Mouse (Mus musculus) forelimb bud, embryonic 11.5 days (tissue): ENCODE results near the gene Tyrobp.

Experiments used
- DNase-seq: peaks from one replicate; pipeline ENCODE4 v3.0.0-alpha.2; 2012; ENCODE audit warnings: low read depth, low spot score

The Tyrobp gene

DNA sequence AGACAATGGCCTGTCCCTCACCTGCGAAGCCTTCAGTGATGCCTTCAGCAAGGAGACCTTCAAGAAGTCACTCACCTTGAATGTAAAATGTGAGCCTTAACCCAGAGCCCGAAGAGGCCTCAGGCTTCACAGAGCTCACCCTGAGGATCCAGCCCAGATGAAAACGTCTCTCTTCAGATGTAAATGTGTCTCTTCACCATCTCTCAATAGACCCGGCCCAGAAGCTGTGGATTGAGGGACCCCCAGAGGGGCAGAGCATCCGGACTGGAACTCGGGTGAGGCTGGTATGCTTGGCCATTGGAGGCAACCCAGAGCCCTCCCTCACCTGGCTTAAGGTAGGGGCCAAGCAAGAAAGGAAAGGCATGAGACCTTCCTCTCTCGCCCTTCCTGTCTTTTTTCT is 50.0 kb downstream of the Tyrobp start:
- no peak for DNase-seq

DNA sequence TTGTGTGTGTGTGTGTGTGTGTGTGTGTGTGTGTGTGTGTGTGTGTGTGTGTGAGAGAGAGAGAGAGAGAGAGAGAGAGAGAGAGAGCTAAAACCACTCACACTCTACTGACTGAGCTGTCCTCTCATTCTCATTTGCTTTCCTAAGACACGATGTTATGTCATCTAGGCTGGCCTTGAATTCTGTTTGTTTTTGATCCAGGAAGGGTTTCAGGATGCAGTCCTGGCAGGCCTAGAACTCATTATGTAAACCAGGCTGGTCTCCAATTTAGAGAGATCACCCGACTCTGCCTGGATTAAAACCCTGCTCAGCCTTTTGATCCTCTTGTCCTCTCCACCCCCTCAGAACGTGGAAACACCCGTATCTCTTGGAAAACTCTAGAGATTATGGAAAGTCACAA is 50.4 kb downstream of the Tyrobp start:
- no peak for DNase-seq

DNA sequence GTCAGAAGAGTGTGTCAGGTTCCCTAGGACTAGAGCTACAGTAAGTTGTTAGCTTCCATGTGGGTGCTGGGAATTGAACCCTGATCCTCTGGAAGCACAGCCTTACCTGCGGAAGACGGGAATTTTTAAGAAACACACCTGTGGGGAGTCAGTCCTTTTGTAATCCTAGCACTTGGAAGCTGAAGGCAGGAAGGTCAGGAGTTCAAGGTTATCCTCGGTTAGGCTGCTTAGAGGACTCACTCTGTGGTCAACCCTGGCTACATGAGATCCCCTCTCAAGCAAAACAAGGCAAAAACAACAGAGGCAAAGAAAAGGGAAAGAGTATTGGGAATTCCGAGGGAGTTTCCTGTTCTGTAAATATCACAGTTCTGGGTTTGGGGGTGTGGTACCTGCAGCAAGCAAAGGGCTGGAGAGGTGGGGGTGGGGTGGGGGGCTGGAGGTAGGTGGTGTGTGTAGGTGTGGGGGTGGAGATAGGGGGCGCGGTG is 51.3 kb downstream of the Tyrobp start:
- no peak for DNase-seq
